Mouse (Mus musculus): ENCODE measurements around the gene Uap1.
"Not testable (repeated sequence)": the region's sequence is repeated elsewhere in the genome, so short reads cannot be mapped to it uniquely, and the experiment has no call there.

DNA sequence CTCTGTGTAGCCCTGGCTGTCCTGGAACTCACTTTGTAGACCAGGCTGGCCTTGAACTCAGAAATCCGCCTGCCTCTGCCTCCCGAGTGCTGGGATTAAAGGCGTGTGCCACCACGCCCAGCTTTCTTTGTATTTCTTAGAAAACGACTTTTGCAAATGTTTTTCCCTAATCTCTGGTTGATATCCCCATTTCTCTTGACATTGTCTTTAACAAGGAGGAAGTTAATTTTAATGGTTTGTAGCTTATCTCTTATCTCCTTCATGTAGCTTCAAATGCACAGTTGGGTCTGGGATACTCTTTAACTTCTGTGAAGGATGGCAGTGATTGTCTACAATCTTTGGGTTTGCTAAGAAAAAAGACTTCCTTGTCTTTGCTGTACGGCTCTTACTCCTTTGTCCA is 71.9 kb downstream of the Uap1 start:
- not testable (repeated sequence) for TF ChIP-seq CTCF (IDR thresholded peaks at IDR 0.05; ENCODE audit: low read depth, low read length); POLR2A (IDR thresholded peaks at IDR 0.05; ENCODE audit: borderline replicate concordance, low read depth, low read length)
